Comparison of ENCODE assay signal across 9 mouse cellular contexts in genomic region chr1:125910871-125911265, GRCm38 (mm10). TPM values are rescaled to one million over a fixed set of nuclear protein-coding genes. Genes with fewer than 3 reads are reported as not detected.
A peak's percentile ranks its signal among the peaks of the same experiment; 100 is the strongest.
DNase-seq lines count a peak whose midpoint lies in the region; ATAC-seq lines count a peak whose summit lies in the region.
"Had no signal": no experiment of that assay in that cellular context is flagged by ENCODE, and none has a peak within 500 bp of the region (broad histone marks: within the 10 kb centered on the region; RNA-seq: fewer than 3 reads in every experiment).

No protein-coding gene starts in this region.

- no peak overlapping the region for H3K27ac ChIP-seq in liver, embryonic 11.5 days (ENCODE audit: low read depth, low read length)
- H3K27ac ChIP-seq in forebrain, embryonic 13.5 days: no peak overlapping the region
- H3K27ac ChIP-seq in limb, embryonic 12.5 days: no peak overlapping the region
- no peak overlapping the region for H3K27ac ChIP-seq in neural tube, embryonic 15.5 days (replicated peaks)

- DNase-seq in liver, embryonic 11.5 days (ENCODE audit: low spot score): no peak
- no peak for DNase-seq in liver
- no peak for DNase-seq in adrenal gland, postnatal 14 days
- no peak for DNase-seq in gastrocnemius, adult 8-10 months (ENCODE audit: low spot score in 2 of 2)
- no peak for DNase-seq in urinary bladder, adult 18-20 months (ENCODE audit: low spot score in 2 of 2)

- peaks cover 42% of the 10 kb centered on the region for H3K27me3 ChIP-seq in liver, embryonic 11.5 days (replicated peaks; ENCODE audit: control insufficient read depth, insufficient read depth, low read length)
- peaks cover 39% of the 10 kb centered on the region for H3K27me3 ChIP-seq in forebrain, embryonic 13.5 days
- H3K27me3 ChIP-seq in limb, embryonic 12.5 days: peaks cover 41% of the 10 kb centered on the region
- H3K27me3 ChIP-seq in neural tube, embryonic 15.5 days (replicated peaks): no peaks in the 10 kb centered on the region

- H3K4me3 ChIP-seq in liver, embryonic 11.5 days (ENCODE audit: low read depth, low read length): peak overlapping the region; percentile 46
- peak overlapping the region; percentile 52 for H3K4me3 ChIP-seq in forebrain, embryonic 13.5 days
- peak overlapping the region; percentile 53 for H3K4me3 ChIP-seq in limb, embryonic 12.5 days (replicated peaks)
- peak overlapping the region; percentile 46 for H3K4me3 ChIP-seq in neural tube, embryonic 15.5 days (replicated peaks)

- H3K36me3 ChIP-seq in liver, embryonic 11.5 days (ENCODE audit: control insufficient read depth, insufficient read depth, low read length): no peaks in the 10 kb centered on the region
- H3K36me3 ChIP-seq in forebrain, embryonic 13.5 days (ENCODE audit: poor library complexity, severe bottlenecking): no peaks in the 10 kb centered on the region
- H3K36me3 ChIP-seq in limb, embryonic 12.5 days: no peaks in the 10 kb centered on the region
- no peaks in the 10 kb centered on the region for H3K36me3 ChIP-seq in neural tube, embryonic 15.5 days

- H3K4me2 ChIP-seq in liver, embryonic 11.5 days: peak overlapping the region; percentile 81
- peak overlapping the region; percentile 96 for H3K4me2 ChIP-seq in forebrain, embryonic 13.5 days
- H3K4me2 ChIP-seq in limb, embryonic 12.5 days: peak overlapping the region; percentile 96
- peak overlapping the region; percentile 78 for H3K4me2 ChIP-seq in neural tube, embryonic 15.5 days

- H3K4me1 ChIP-seq in liver, embryonic 11.5 days (replicated peaks; ENCODE audit: control insufficient read depth, insufficient read depth, low read length): 0 out of 2 replicates have a peak, but pooled peaks cover 2% of the 10 kb centered on the region
- H3K4me1 ChIP-seq in forebrain, embryonic 13.5 days: peaks cover 32% of the 10 kb centered on the region
- H3K4me1 ChIP-seq in limb, embryonic 12.5 days (replicated peaks): peaks cover 33% of the 10 kb centered on the region
- peaks cover 35% of the 10 kb centered on the region for H3K4me1 ChIP-seq in neural tube, embryonic 15.5 days

- no peak for ATAC-seq in liver, embryonic 11.5 days (replicated peaks; ENCODE audit: low FRiP score)
- peak; percentile 44 for ATAC-seq in forebrain, embryonic 13.5 days
- ATAC-seq in limb, embryonic 12.5 days (ENCODE audit: insufficient number of reproducible peaks, insufficient read depth, low FRiP score, low TSS enrichment, low read depth): peak; percentile 49
- ATAC-seq in neural tube, embryonic 15.5 days (ENCODE audit: low FRiP score): peak; percentile 54; the same call in 1 of the 2 replicates

- WGBS in liver, embryonic 11.5 days: 3% methylated on average over 9 of the region's 9 CpGs
- WGBS in forebrain, embryonic 13.5 days: 1% methylated on average over 9 of the region's 9 CpGs
- WGBS in limb, embryonic 12.5 days: 2% methylated on average over 9 of the region's 9 CpGs
- under 1% methylated on average over 9 of the region's 9 CpGs for WGBS in neural tube, embryonic 15.5 days

- no peak overlapping the region for H3K9ac ChIP-seq in liver, embryonic 11.5 days (ENCODE audit: low read depth, low read length)
- H3K9ac ChIP-seq in forebrain, embryonic 13.5 days: peak overlapping the region; percentile 70
- H3K9ac ChIP-seq in limb, embryonic 12.5 days (replicated peaks): no peak overlapping the region
- peak overlapping the region; percentile 55; the same call in 1 of the 2 replicates for H3K9ac ChIP-seq in neural tube, embryonic 15.5 days (replicated peaks)

- H3K9me3 ChIP-seq in liver, embryonic 11.5 days (ENCODE audit: control insufficient read depth, low read length): no peaks in the 10 kb centered on the region
- H3K9me3 ChIP-seq in forebrain, embryonic 13.5 days (replicated peaks): no peaks in the 10 kb centered on the region
- no peaks in the 10 kb centered on the region for H3K9me3 ChIP-seq in limb, embryonic 12.5 days
- H3K9me3 ChIP-seq in neural tube, embryonic 15.5 days (replicated peaks): no peaks in the 10 kb centered on the region

RNA-seq across cellular contexts. Expression of gene Lypd1, which starts 2.0 kb away (rescaled TPM):
- polyA plus RNA-seq in liver, embryonic 11.5 days (2014; fragmentation: Nextera tagmentation; extraction: Ambion mirVana): 0.34 and 0.92 TPM in 2 replicates
- 12.7 and 18.0 TPM in 2 replicates for polyA plus RNA-seq in forebrain, embryonic 13.5 days (2015; fragmentation: Nextera tagmentation; extraction: Ambion mirVana)
- 3.3 and 4.9 TPM in 2 replicates for polyA plus RNA-seq in limb, embryonic 12.5 days (2016; fragmentation: Nextera tagmentation; extraction: Ambion mirVana)
- polyA plus RNA-seq in neural tube, embryonic 15.5 days (2015; fragmentation: Nextera tagmentation; extraction: Ambion mirVana): 82.3 and 100 TPM in 2 replicates
- 3.5 and 4.9 TPM in 2 replicates for total RNA-seq in adrenal gland, postnatal 14 days (2021)
- total RNA-seq in gastrocnemius, adult 8-10 months (2022): not detected
- total RNA-seq: common myeloid progenitor, adult 5-6 weeks had no signal

Comparison
In these comparisons a context has a peak if more than half of its experiments do, and no peak if none do; other contexts are left out.
1. H3K9ac ChIP-seq: peak in forebrain, embryonic 13.5 days (single experiment) and neural tube, embryonic 15.5 days (single experiment); none in liver, embryonic 11.5 days (single experiment) and limb, embryonic 12.5 days (single experiment).
2. Peak in every context shown above with its lines, with median percentiles within 50 percentile points of each other: H3K4me2 ChIP-seq and H3K4me3 ChIP-seq.